8 mouse cellular contexts compared by ENCODE assay signal in the genomic region with DNA sequence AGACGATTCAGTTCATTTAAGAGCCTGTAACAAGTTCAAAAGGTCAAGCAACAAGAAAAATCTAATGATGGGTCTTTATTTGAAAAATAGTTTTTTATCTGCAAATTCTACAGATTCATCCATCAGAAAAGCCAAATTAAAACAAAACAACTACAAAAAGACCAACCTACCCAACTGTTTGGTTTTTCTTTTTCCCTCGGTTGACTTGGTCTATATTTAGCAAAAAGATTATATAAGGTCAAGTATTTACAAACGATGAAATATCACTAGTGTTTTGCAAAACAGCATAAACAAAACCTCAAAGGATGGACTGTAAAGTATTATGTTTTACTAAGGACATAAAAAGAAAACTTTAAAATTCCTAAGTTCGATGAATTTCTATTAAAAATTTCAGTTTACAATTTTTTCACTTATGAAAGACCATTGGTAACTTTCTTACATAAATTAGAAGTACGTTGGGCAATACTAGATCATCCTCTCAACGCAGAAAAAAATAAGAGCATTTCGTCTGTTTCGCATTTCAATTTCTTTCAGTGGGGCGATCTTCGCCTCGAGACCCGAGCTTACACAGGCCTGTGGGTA. TPM values are rescaled to one million over a fixed set of nuclear protein-coding genes. Genes with fewer than 3 reads are reported as not detected.
A peak's percentile ranks its signal among the peaks of the same experiment; 100 is the strongest.
DNase-seq lines count a peak whose midpoint lies in the region; ATAC-seq and TF ChIP-seq lines count a peak whose summit lies in the region.
"Had no signal": no experiment of that assay in that cellular context is flagged by ENCODE, and none has a peak within 500 bp of the region (broad histone marks: within the 10 kb centered on the region; RNA-seq: fewer than 3 reads in every experiment).

No protein-coding gene starts in this region.

- TF ChIP-seq EP300 in lung, postnatal 0 days (IDR thresholded peaks at IDR 0.05): no peak; the same call in 1 of the 2 replicates

- TF ChIP-seq POLR2A in small intestine, adult 2 months (IDR thresholded peaks at IDR 0.05; ENCODE audit: low read depth, low read length): no peak

- intact Hi-C loops in left cerebral cortex, postnatal 4 days (cut with DNase I): loop anchor here (5.0 kb wide), 3 partner anchors 151 to 276 kb away; a partner anchor contains a TSS

- no peak for ATAC-seq in lung, postnatal 0 days
- ATAC-seq in limb, embryonic 12.5 days (ENCODE audit: insufficient number of reproducible peaks, insufficient read depth, low FRiP score, low TSS enrichment, low read depth): no peak

- H3K27me3 ChIP-seq in lung, postnatal 0 days (replicated peaks; ENCODE audit: insufficient read depth, low read length): no peaks in the 10 kb centered on the region
- H3K27me3 ChIP-seq in forebrain, embryonic 10.5 days (ENCODE audit: poor library complexity, severe bottlenecking): no peaks in the 10 kb centered on the region
- H3K27me3 ChIP-seq in limb, embryonic 12.5 days: no peaks in the 10 kb centered on the region
- no peaks in the 10 kb centered on the region for H3K27me3 ChIP-seq in small intestine, adult 2 months (ENCODE audit: control insufficient read depth, insufficient read depth, low read length)

- no peaks in the 10 kb centered on the region for H3K36me3 ChIP-seq in lung, postnatal 0 days (ENCODE audit: insufficient read depth, low read length)
- peaks cover 12% of the 10 kb centered on the region; the same call in 1 of the 2 replicates for H3K36me3 ChIP-seq in forebrain, embryonic 10.5 days (replicated peaks)
- no peaks in the 10 kb centered on the region for H3K36me3 ChIP-seq in limb, embryonic 12.5 days
- H3K36me3 ChIP-seq in small intestine, adult 2 months (ENCODE audit: control insufficient read depth, insufficient read depth, low read length): no peaks in the 10 kb centered on the region

- no peaks in the 10 kb centered on the region for H3K9me3 ChIP-seq in lung, postnatal 0 days (ENCODE audit: low read length)
- H3K9me3 ChIP-seq in forebrain, embryonic 10.5 days: no peaks in the 10 kb centered on the region
- no peaks in the 10 kb centered on the region for H3K9me3 ChIP-seq in limb, embryonic 12.5 days

- H3K4me1 ChIP-seq in lung, postnatal 0 days (ENCODE audit: insufficient read depth, low read depth, low read length): peaks cover 4% of the 10 kb centered on the region; the same call in 1 of the 2 replicates
- H3K4me1 ChIP-seq in forebrain, embryonic 10.5 days: peaks cover 7% of the 10 kb centered on the region
- H3K4me1 ChIP-seq in limb, embryonic 12.5 days (replicated peaks): peaks cover 3% of the 10 kb centered on the region; the same call in 1 of the 2 replicates
- H3K4me1 ChIP-seq in small intestine, adult 2 months (ENCODE audit: control insufficient read depth, insufficient read depth, insufficient read length, low read length): no peaks in the 10 kb centered on the region

- peak overlapping the region; percentile 71 for H3K4me3 ChIP-seq in lung, postnatal 0 days (ENCODE audit: low read depth, low read length)
- peak overlapping the region; percentile 73 for H3K4me3 ChIP-seq in forebrain, embryonic 10.5 days
- H3K4me3 ChIP-seq in limb, embryonic 12.5 days (replicated peaks): peak overlapping the region; percentile 62
- peak overlapping the region; percentile 96 for H3K4me3 ChIP-seq in small intestine, adult 2 months (ENCODE audit: low read depth, low read length)

- H3K9ac ChIP-seq in lung, postnatal 0 days (replicated peaks; ENCODE audit: low read depth): 0 out of 2 replicates have a peak overlapping the region, but pooled peaks have one; percentile 45
- peak overlapping the region; percentile 74 for H3K9ac ChIP-seq in limb, embryonic 12.5 days (replicated peaks)

- no peak for TF ChIP-seq CTCF in lung, postnatal 0 days (IDR thresholded peaks at IDR 0.05)
- TF ChIP-seq CTCF in small intestine, adult 2 months (IDR thresholded peaks at IDR 0.05; ENCODE audit: extremely low read depth, insufficient read length, insufficient replicate concordance, low read depth, low read length): no peak

- peak; percentile 33 for DNase-seq in lung, postnatal 0 days (ENCODE audit: low spot score)
- DNase-seq in lung, postnatal 4 days: no peak
- DNase-seq in forebrain, embryonic 10.5 days (ENCODE audit: extremely low spot score, low spot score): no peak
- DNase-seq in left cerebral cortex, postnatal 4 days: no peak
- no peak for DNase-seq in spleen, adult 18-20 months

- H3K27ac ChIP-seq in lung, postnatal 0 days (ENCODE audit: low read length): peak overlapping the region; percentile 97
- H3K27ac ChIP-seq in forebrain, embryonic 10.5 days: peak overlapping the region; percentile 98
- peak overlapping the region; percentile 99 for H3K27ac ChIP-seq in limb, embryonic 12.5 days
- H3K27ac ChIP-seq in small intestine, adult 2 months (ENCODE audit: insufficient read depth, low read depth, low read length): peak overlapping the region; percentile 95

- 3% methylated on average over 12 of the region's 12 CpGs for WGBS in lung, postnatal 0 days
- 11% methylated on average over 12 of the region's 12 CpGs for WGBS in forebrain, embryonic 10.5 days
- WGBS in limb, embryonic 12.5 days: 6% methylated on average over 12 of the region's 12 CpGs
- 1% methylated on average over 12 of the region's 12 CpGs for WGBS in small intestine, adult 2 months

- H3K4me2 ChIP-seq in lung, postnatal 0 days (replicated peaks; ENCODE audit: low read depth, low read length): peak overlapping the region; percentile 67
- H3K4me2 ChIP-seq in limb, embryonic 12.5 days: peak overlapping the region; percentile 68

RNA-seq across cellular contexts. Expression of a gene that starts 0.4 kb away (rescaled TPM):
- polyA plus RNA-seq in lung, postnatal 0 days (2015; fragmentation: Nextera tagmentation; extraction: Ambion mirVana): 6.1 and 6.4 TPM in 2 replicates
- polyA plus RNA-seq in forebrain, embryonic 10.5 days (2016; fragmentation: Nextera tagmentation; extraction: Ambion mirVana): 19.7 and 20.1 TPM in 2 replicates
- polyA plus RNA-seq in limb, embryonic 12.5 days (2016; fragmentation: Nextera tagmentation; extraction: Ambion mirVana): 14.6 and 15.0 TPM in 2 replicates
- 0.14 and 0.24 TPM in 2 replicates for polyA plus RNA-seq in small intestine, adult 2 months (2012; rRNA removed)
- 1 to 10 TPM; 4.4 to 5.5 TPM for total RNA-seq in left cerebral cortex, postnatal 4 days (2021)

RNA-seq across cellular contexts. Expression of a gene that starts 1.9 kb away (rescaled TPM):
- polyA plus RNA-seq in lung, postnatal 0 days (2015; fragmentation: Nextera tagmentation; extraction: Ambion mirVana): 5.5 TPM in 2 replicates
- 11.1 and 11.4 TPM in 2 replicates for polyA plus RNA-seq in forebrain, embryonic 10.5 days (2016; fragmentation: Nextera tagmentation; extraction: Ambion mirVana)
- 8.9 and 9.2 TPM in 2 replicates for polyA plus RNA-seq in limb, embryonic 12.5 days (2016; fragmentation: Nextera tagmentation; extraction: Ambion mirVana)
- 60.5 and 108 TPM in 2 replicates for polyA plus RNA-seq in small intestine, adult 2 months (2012; rRNA removed)
- 1 to 10 TPM; 4.4 to 5.0 TPM for total RNA-seq in left cerebral cortex, postnatal 4 days (2021)

RNA-seq across cellular contexts. Expression of a gene that starts 50.8 kb away (rescaled TPM):
- not detected in 2 replicates for polyA plus RNA-seq in lung, postnatal 0 days (2015; fragmentation: Nextera tagmentation; extraction: Ambion mirVana)
- not detected in 2 replicates for polyA plus RNA-seq in forebrain, embryonic 10.5 days (2016; fragmentation: Nextera tagmentation; extraction: Ambion mirVana)
- polyA plus RNA-seq in limb, embryonic 12.5 days (2016; fragmentation: Nextera tagmentation; extraction: Ambion mirVana): not detected in 2 replicates
- polyA plus RNA-seq in small intestine, adult 2 months (2012; rRNA removed): not detected in 2 replicates
- total RNA-seq in left cerebral cortex, postnatal 4 days (2021): not detected
- total RNA-seq: left cerebral cortex, postnatal 36 days had no signal
